Mouse (Mus musculus): ENCODE data around the gene Ppp1r9b. TPM values are rescaled to one million over a fixed set of nuclear protein-coding genes. Genes with fewer than 3 reads are reported as not detected.

Ppp1r9b gene
- polyA plus RNA-seq, 1 experiment, result 112 TPM

GRCm38 (mm10) chr11:94985140-94985539, 5.7 kb upstream of the Ppp1r9b start:
- peaks cover 41% of the 10 kb centered on the region for H3K4me1 ChIP-seq (replicated peaks; ENCODE audit: control insufficient read depth, insufficient read depth, low read length)
- H3K27me3 ChIP-seq (ENCODE audit: control insufficient read depth, insufficient read depth, low read length), result no peaks in the 10 kb centered on the region
- no peak overlapping the region for H3K27ac ChIP-seq (ENCODE audit: control insufficient read depth, insufficient read depth, low read length)
- no peaks in the 10 kb centered on the region for H3K36me3 ChIP-seq (ENCODE audit: control insufficient read depth, insufficient read depth, low read length)
- TF ChIP-seq POLR2A (IDR thresholded peaks at IDR 0.05; ENCODE audit: control insufficient read depth, extremely low read depth, insufficient read depth, low read length, poor library complexity), result no peak
- no peak for TF ChIP-seq CTCF (IDR thresholded peaks at IDR 0.05; ENCODE audit: borderline replicate concordance, control insufficient read depth, extremely low read depth, insufficient read depth, low read length, poor library complexity)
- 77% methylated on average over 1 of the region's 1 CpGs for WGBS
- no peak overlapping the region for H3K4me3 ChIP-seq (ENCODE audit: control insufficient read depth, insufficient read depth, low read length)
- no peak for DNase-seq

GRCm38 (mm10) chr11:94985822-94986221, 5.0 kb upstream of the Ppp1r9b start:
- Histone ChIP-seq H3K4me3 (ENCODE audit: control insufficient read depth, insufficient read depth, low read length) (no peak overlapping the region), H3K27me3 (ENCODE audit: control insufficient read depth, insufficient read depth, low read length) (no peaks in the 10 kb centered on the region), H3K4me1 (replicated peaks; ENCODE audit: control insufficient read depth, insufficient read depth, low read length) (peaks cover 41% of the 10 kb centered on the region), H3K27ac (ENCODE audit: control insufficient read depth, insufficient read depth, low read length) (no peak overlapping the region), H3K36me3 (ENCODE audit: control insufficient read depth, insufficient read depth, low read length) (no peaks in the 10 kb centered on the region)
- DNase-seq, result no peak
- 82% methylated on average over 5 of the region's 5 CpGs for WGBS
- no peak for TF ChIP-seq CTCF (IDR thresholded peaks at IDR 0.05; ENCODE audit: borderline replicate concordance, control insufficient read depth, extremely low read depth, insufficient read depth, low read length, poor library complexity)
- TF ChIP-seq POLR2A (IDR thresholded peaks at IDR 0.05; ENCODE audit: control insufficient read depth, extremely low read depth, insufficient read depth, low read length, poor library complexity), result no peak

DNA sequence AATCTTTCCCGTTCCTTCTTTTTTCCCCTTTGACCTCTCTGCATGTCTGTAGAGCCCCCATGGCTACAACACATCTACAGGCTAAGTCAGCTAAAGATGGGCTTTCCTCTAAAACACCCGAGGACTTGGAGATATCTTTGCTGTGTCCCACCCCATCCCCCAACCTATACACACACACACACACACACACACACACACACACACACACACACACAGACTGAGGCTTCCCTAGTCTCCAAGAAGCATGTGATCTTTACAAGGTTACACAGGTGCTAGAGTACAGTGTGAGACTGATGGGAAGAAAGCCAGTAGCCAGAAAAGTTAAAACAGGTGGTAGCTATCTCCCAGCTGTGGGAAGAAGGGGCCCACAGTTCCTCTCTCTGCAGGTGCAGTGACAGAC, 4.4 kb upstream of the Ppp1r9b start:
- DNase-seq, result peak; percentile 25
- no peak overlapping the region for H3K4me3 ChIP-seq (ENCODE audit: control insufficient read depth, insufficient read depth, low read length)
- no peaks in the 10 kb centered on the region for H3K27me3 ChIP-seq (ENCODE audit: control insufficient read depth, insufficient read depth, low read length)
- TF ChIP-seq CTCF (IDR thresholded peaks at IDR 0.05; ENCODE audit: borderline replicate concordance, control insufficient read depth, extremely low read depth, insufficient read depth, low read length, poor library complexity), result no peak
- no peak for TF ChIP-seq POLR2A (IDR thresholded peaks at IDR 0.05; ENCODE audit: control insufficient read depth, extremely low read depth, insufficient read depth, low read length, poor library complexity)
- peaks cover 41% of the 10 kb centered on the region for H3K4me1 ChIP-seq (replicated peaks; ENCODE audit: control insufficient read depth, insufficient read depth, low read length)
- H3K36me3 ChIP-seq (ENCODE audit: control insufficient read depth, insufficient read depth, low read length), result no peaks in the 10 kb centered on the region
- 54% methylated on average over 2 of the region's 2 CpGs for WGBS
- H3K27ac ChIP-seq (ENCODE audit: control insufficient read depth, insufficient read depth, low read length), result no peak overlapping the region

DNA sequence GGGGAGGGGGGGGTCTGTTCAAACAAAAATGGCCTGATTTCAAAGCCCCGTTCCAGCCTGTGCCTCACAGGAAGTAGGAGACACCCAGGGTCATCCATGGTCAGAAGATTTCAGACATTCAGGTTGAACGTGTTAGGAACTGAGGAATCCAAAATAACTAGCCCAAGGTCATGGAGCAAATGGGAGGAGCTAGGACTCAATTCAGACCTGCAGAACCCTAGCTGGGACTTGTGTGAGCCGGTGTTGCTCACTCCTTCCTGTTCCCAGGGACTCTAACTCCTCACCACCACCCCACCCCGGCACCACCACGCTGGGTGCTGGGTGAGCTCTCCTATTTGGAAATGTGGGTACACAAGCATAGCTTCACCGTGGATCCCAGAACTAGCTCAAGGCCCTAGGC, 3.5 kb upstream of the Ppp1r9b start:
- no peak overlapping the region for H3K4me3 ChIP-seq (ENCODE audit: control insufficient read depth, insufficient read depth, low read length)
- H3K27ac ChIP-seq (ENCODE audit: control insufficient read depth, insufficient read depth, low read length), result no peak overlapping the region
- no peaks in the 10 kb centered on the region for H3K36me3 ChIP-seq (ENCODE audit: control insufficient read depth, insufficient read depth, low read length)
- H3K4me1 ChIP-seq (replicated peaks; ENCODE audit: control insufficient read depth, insufficient read depth, low read length), result peaks cover 41% of the 10 kb centered on the region
- no peak for TF ChIP-seq POLR2A (IDR thresholded peaks at IDR 0.05; ENCODE audit: control insufficient read depth, extremely low read depth, insufficient read depth, low read length, poor library complexity)
- no peak for TF ChIP-seq CTCF (IDR thresholded peaks at IDR 0.05; ENCODE audit: borderline replicate concordance, control insufficient read depth, extremely low read depth, insufficient read depth, low read length, poor library complexity)
- no peak for DNase-seq
- WGBS, result 70% methylated on average over 6 of the region's 6 CpGs
- H3K27me3 ChIP-seq (ENCODE audit: control insufficient read depth, insufficient read depth, low read length), result no peaks in the 10 kb centered on the region

- H3K27me3 ChIP-seq (ENCODE audit: control insufficient read depth, insufficient read depth, low read length), result no peaks in the 10 kb centered on the region
- H3K36me3 ChIP-seq (ENCODE audit: control insufficient read depth, insufficient read depth, low read length), result no peaks in the 10 kb centered on the region
- no peak for TF ChIP-seq CTCF (IDR thresholded peaks at IDR 0.05; ENCODE audit: borderline replicate concordance, control insufficient read depth, extremely low read depth, insufficient read depth, low read length, poor library complexity)
- no peak for TF ChIP-seq POLR2A (IDR thresholded peaks at IDR 0.05; ENCODE audit: control insufficient read depth, extremely low read depth, insufficient read depth, low read length, poor library complexity)
- no peak overlapping the region for H3K4me3 ChIP-seq (ENCODE audit: control insufficient read depth, insufficient read depth, low read length)
- no peak overlapping the region for H3K27ac ChIP-seq (ENCODE audit: control insufficient read depth, insufficient read depth, low read length)
- DNase-seq, result no peak
- WGBS, result 84% methylated on average over 8 of the region's 8 CpGs
- H3K4me1 ChIP-seq (replicated peaks; ENCODE audit: control insufficient read depth, insufficient read depth, low read length), result peaks cover 45% of the 10 kb centered on the region
Measured at GRCm38 (mm10) chr11:94987851-94988250, 3.0 kb upstream of the Ppp1r9b start.

DNA sequence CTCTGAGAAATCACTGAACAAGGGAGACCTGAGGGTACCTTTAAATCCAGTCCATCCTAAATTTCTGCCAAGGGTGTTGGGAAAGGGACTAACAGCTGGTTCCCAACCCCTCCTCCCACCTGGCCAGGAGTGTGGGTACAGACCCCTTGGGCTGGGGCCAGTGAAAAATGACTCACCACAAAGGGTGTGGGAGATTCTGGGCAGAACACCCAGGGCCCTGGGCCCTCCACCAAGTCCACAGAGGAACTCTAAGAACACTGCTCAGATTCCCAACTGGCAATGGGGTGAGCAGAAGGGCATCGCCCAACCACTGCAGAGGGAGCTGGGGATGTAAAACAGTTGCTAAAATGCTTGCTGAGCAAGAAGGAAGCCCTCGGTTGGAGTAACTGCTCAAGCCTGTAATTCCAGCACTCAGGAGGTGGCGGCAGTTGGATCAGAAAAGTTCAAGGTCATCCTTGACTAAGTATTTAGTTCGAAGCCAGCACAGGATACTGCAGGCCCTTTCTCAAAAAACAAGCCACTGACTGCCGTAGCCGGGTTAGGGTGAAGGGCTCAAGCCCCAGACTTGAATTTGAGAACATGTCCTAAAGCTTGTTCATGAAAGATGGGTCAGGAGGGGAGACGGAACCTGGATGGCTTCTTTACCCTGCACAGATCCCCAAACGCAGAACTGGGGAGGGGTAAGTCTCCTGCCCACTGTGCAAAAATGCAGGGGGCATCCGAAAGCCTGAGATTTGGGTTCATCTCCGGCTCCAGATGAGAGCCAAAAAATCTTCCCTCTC, 1.9 kb upstream of the Ppp1r9b start:
- Histone ChIP-seq H3K4me1 (replicated peaks; ENCODE audit: control insufficient read depth, insufficient read depth, low read length) (peaks cover 56% of the 10 kb centered on the region), H3K27me3 (ENCODE audit: control insufficient read depth, insufficient read depth, low read length) (no peaks in the 10 kb centered on the region), H3K4me3 (ENCODE audit: control insufficient read depth, insufficient read depth, low read length) (peak overlapping the region; percentile 81), H3K36me3 (ENCODE audit: control insufficient read depth, insufficient read depth, low read length) (no peaks in the 10 kb centered on the region), H3K27ac (ENCODE audit: control insufficient read depth, insufficient read depth, low read length) (peak overlapping the region; percentile 83)
- TF ChIP-seq CTCF (IDR thresholded peaks at IDR 0.05; ENCODE audit: borderline replicate concordance, control insufficient read depth, extremely low read depth, insufficient read depth, low read length, poor library complexity), result no peak
- TF ChIP-seq POLR2A (IDR thresholded peaks at IDR 0.05; ENCODE audit: control insufficient read depth, extremely low read depth, insufficient read depth, low read length, poor library complexity), result no peak
- DNase-seq, result no peak
- 39% methylated on average over 10 of the region's 10 CpGs for WGBS
